Mouse (Mus musculus): ENCODE data around the gene Cdc37. TPM values are rescaled to one million over a fixed set of nuclear protein-coding genes. Genes with fewer than 3 reads are reported as not detected.

Gene Cdc37
- polyA plus RNA-seq, 1 experiment: 158 TPM

DNA sequence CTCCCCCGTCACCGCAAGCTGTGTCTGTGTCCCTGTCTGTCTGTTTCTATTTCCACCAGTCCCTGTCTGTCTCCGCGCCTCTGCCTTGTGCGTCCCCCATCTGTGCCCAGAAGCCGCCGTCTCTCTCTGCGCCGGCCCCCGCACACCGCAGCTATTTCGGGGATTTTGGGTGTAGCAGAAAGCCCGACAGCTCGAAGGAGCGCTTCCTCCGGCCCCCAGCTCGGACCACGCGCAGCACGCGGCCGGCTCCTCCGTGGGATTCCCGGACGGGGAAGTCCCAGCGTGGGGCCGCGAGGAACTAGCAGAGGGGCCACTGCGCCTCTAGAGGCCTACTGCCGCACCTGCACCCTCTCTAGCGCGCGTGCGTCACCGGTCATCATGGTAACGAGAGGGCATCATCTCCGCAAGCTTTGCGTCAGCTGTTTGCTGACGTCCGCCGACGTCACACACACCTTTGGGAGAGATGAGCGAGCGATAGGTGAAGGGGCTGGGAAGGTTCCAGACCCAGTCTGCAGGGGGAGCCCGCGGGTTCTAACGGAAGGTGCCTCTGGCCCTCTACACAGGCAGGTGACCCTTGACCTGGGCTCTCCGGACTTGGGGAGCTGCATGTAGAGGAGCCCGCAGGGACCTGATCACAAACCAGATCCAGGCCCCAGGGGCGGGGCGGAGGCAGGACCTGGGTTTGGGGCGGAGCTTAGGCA, 11.6 kb upstream of the Cdc37 start:
- peak overlapping the region; percentile 12; the same call in 1 of the 2 replicates for H3K4me3 ChIP-seq (ENCODE audit: insufficient read depth, low read length)
- TF ChIP-seq POLR2A (IDR thresholded peaks at IDR 0.05; ENCODE audit: extremely low read depth, insufficient read depth, low read length) (no peak), CTCF (IDR thresholded peaks at IDR 0.05; ENCODE audit: extremely low read depth, insufficient read depth, low read length) (peak; percentile 74)
- no peak overlapping the region for H3K27ac ChIP-seq (ENCODE audit: insufficient read depth, low read length)
- H3K4me1 ChIP-seq (ENCODE audit: control insufficient read depth, insufficient read depth, low read length): peaks cover 1% of the 10 kb centered on the region; the same call in 1 of the 2 replicates

DNA sequence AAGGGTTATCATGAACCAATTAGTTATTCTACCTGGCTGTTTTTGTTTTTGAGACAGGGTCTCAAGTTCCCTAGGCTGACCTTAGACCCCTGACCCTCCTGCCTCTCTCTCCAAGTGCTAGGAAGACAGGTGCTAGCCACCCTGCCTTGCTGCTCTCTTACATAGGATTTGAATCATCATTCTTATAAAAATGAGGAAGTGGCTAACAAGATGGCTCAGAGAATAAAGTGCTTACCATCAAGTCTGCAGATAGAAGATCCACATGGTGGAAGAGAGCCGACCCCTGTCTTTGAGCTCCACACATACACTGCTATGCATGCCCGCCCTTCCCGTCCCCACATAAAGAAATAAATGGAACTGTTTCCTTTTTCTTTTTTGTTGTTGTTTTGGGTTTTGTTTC, 5.0 kb upstream of the Cdc37 start:
- H3K4me1 ChIP-seq (ENCODE audit: control insufficient read depth, insufficient read depth, low read length): peaks cover 3% of the 10 kb centered on the region; the same call in 1 of the 2 replicates
- TF ChIP-seq CTCF (IDR thresholded peaks at IDR 0.05; ENCODE audit: extremely low read depth, insufficient read depth, low read length) (no peak), POLR2A (IDR thresholded peaks at IDR 0.05; ENCODE audit: extremely low read depth, insufficient read depth, low read length) (no peak)
- no peak overlapping the region for H3K27ac ChIP-seq (ENCODE audit: insufficient read depth, low read length)
- no peak overlapping the region for H3K4me3 ChIP-seq (ENCODE audit: insufficient read depth, low read length)

DNA sequence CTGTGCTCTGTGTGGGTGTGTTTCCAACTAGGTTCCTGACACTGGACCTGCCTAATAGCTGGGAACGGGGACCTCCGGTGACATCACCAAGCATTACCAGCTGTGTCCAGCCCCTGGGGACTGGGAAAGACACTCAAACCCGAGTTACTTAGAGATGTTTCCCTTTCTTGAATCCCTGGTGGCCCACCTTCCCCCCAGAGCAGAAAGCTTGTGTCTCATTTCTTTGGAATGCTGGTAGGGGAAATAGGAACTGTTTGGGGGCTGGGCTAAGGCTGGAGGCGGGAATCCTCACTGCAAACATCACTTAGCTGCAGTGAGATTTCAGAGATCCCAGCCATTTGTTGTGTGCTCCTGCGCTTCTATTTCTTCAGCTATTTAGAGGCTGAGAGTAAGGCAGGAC, 4.1 kb upstream of the Cdc37 start:
- Histone ChIP-seq H3K4me3 (ENCODE audit: insufficient read depth, low read length) (0 out of 2 replicates have a peak overlapping the region, but pooled peaks have one; percentile 8), H3K27ac (ENCODE audit: insufficient read depth, low read length) (no peak overlapping the region)
- TF ChIP-seq POLR2A (IDR thresholded peaks at IDR 0.05; ENCODE audit: extremely low read depth, insufficient read depth, low read length): no peak
- TF ChIP-seq CTCF (IDR thresholded peaks at IDR 0.05; ENCODE audit: extremely low read depth, insufficient read depth, low read length): no peak

DNA sequence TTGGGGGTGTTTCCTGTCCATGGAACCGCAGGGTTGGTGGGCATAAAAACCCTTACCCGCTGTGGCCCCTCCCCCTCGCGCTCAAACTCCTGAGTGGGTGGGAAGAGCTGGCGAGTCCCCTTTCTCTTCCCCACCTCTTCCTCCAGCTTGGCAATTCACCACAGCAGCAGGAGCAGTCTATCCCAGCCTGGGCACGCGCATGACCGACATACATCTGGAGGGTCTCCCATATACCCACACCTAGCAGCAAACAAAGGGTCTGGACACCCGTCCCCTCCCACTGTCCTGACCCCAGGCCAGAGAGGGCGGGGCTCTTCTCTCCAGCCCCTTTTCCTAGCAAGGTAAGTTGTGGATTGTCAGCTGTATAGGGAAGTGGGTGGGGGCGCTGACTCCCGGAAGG, 3.5 kb upstream of the Cdc37 start:
- H3K4me1 ChIP-seq (ENCODE audit: control insufficient read depth, insufficient read depth, low read length): peaks cover 8% of the 10 kb centered on the region
- TF ChIP-seq POLR2A (IDR thresholded peaks at IDR 0.05; ENCODE audit: extremely low read depth, insufficient read depth, low read length): no peak
- TF ChIP-seq CTCF (IDR thresholded peaks at IDR 0.05; ENCODE audit: extremely low read depth, insufficient read depth, low read length): no peak
- H3K4me3 ChIP-seq (ENCODE audit: insufficient read depth, low read length): 0 out of 2 replicates have a peak overlapping the region, but pooled peaks have one; percentile 8
- H3K27ac ChIP-seq (ENCODE audit: insufficient read depth, low read length): no peak overlapping the region

More for the DNA sequence above, 4.1 kb upstream of the Cdc37 start:
- H3K4me1 ChIP-seq (ENCODE audit: control insufficient read depth, insufficient read depth, low read length): peaks cover 6% of the 10 kb centered on the region

DNA sequence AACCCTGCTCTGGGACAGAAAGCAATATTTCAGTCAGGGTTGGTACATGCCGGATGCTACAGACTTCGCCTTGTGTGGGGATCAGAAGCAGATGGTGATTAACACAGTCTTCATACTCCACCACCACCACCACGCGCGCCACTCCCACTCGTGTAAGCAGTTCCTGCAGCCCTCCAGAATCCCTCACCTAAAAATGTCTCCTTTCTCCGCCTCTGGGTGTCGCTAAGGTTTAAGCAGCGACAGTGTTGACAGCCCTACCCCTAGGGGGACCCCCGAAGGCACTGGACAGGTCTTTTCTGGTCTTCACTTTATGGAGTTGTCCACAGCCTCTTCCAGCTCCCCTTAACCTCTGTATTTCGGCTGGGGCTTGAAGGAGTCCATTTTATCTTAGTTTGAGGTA, 2.9 kb upstream of the Cdc37 start:
- peaks cover 8% of the 10 kb centered on the region for H3K4me1 ChIP-seq (ENCODE audit: control insufficient read depth, insufficient read depth, low read length)
- TF ChIP-seq CTCF (IDR thresholded peaks at IDR 0.05; ENCODE audit: extremely low read depth, insufficient read depth, low read length) (peak; percentile 82), POLR2A (IDR thresholded peaks at IDR 0.05; ENCODE audit: extremely low read depth, insufficient read depth, low read length) (no peak)
- no peak overlapping the region for H3K4me3 ChIP-seq (ENCODE audit: insufficient read depth, low read length)
- H3K27ac ChIP-seq (ENCODE audit: insufficient read depth, low read length): no peak overlapping the region

DNA sequence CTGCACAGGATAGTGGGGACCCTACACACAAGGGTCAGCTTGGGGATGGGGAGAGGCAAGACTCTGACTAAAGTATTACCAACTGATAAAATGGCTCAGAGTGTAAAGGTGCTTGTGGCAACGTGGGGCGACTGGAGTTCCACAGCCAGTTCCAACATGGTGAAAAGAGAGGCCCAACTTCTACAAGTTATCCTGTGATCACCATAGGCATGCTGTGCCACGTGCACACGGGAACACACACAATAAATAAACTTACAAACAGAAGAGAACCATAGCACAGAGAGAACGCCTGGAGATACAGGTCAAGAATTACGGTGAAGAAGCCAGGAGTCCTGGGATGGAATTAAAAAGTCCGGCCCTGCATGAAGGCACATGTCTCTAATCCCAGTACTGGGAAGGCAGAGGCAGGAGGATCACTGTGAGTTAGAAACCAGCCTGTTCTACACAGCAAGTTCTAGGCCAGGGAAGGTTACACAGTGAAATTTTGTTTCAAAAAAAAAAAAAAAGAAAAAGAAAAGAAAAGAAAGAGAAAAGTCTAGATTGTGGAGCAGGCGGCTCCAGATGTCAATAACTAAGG, 617 bp downstream of the Cdc37 start:
- no peak for TF ChIP-seq POLR2A (IDR thresholded peaks at IDR 0.05; ENCODE audit: extremely low read depth, insufficient read depth, low read length)
- TF ChIP-seq CTCF (IDR thresholded peaks at IDR 0.05; ENCODE audit: extremely low read depth, insufficient read depth, low read length): no peak
- Histone ChIP-seq H3K4me1 (ENCODE audit: control insufficient read depth, insufficient read depth, low read length) (peaks cover 10% of the 10 kb centered on the region), H3K4me3 (ENCODE audit: insufficient read depth, low read length) (peak overlapping the region; percentile 82), H3K27ac (ENCODE audit: insufficient read depth, low read length) (no peak overlapping the region)

DNA sequence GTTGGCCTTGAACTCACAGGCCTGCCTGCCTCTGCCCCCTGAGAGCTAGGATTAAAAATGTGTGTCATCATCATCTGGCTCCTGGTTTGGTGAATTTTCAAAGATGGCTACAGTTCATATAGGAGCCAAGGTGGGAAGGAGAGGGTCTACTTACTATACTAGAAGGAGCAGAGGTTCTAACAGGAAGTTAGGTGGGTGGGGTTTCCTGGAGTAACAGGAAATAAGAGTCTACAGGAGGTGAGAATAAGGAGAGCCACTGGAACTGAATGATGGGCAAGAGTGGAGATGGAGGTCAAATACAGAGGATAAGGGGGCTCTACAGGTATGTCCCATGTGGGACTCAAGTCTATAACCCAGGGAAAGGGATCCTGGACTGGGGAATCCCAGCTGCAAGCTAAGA, 1.4 kb downstream of the Cdc37 start:
- TF ChIP-seq POLR2A (IDR thresholded peaks at IDR 0.05; ENCODE audit: extremely low read depth, insufficient read depth, low read length) (no peak), CTCF (IDR thresholded peaks at IDR 0.05; ENCODE audit: extremely low read depth, insufficient read depth, low read length) (no peak)
- Histone ChIP-seq H3K4me3 (ENCODE audit: insufficient read depth, low read length) (no peak overlapping the region; the same call in 1 of the 2 replicates), H3K4me1 (ENCODE audit: control insufficient read depth, insufficient read depth, low read length) (peaks cover 7% of the 10 kb centered on the region), H3K27ac (ENCODE audit: insufficient read depth, low read length) (no peak overlapping the region)

DNA sequence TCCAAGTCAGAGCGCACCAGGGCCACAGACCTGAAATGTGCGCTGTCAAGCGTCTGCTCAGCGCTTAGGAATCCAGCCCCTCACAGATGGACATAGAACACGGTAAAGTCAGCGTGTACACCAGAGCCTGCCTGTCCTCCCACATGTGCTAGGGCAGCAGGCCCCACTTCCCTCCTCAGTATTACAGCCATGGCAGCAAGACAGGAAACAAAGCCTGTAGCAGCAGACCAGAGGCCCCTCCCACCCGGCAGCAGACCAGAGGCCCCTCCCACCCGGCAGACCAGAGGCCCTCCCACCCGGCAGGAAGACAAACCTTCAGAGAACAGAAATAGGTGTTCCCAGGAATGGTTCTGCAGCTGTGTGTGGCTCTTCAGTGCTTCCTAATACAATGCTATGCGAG, 3.1 kb downstream of the Cdc37 start:
- Histone ChIP-seq H3K4me3 (ENCODE audit: insufficient read depth, low read length) (no peak overlapping the region), H3K4me1 (ENCODE audit: control insufficient read depth, insufficient read depth, low read length) (peaks cover 7% of the 10 kb centered on the region), H3K27ac (ENCODE audit: insufficient read depth, low read length) (no peak overlapping the region)
- TF ChIP-seq POLR2A (IDR thresholded peaks at IDR 0.05; ENCODE audit: extremely low read depth, insufficient read depth, low read length) (no peak), CTCF (IDR thresholded peaks at IDR 0.05; ENCODE audit: extremely low read depth, insufficient read depth, low read length) (no peak)

DNA sequence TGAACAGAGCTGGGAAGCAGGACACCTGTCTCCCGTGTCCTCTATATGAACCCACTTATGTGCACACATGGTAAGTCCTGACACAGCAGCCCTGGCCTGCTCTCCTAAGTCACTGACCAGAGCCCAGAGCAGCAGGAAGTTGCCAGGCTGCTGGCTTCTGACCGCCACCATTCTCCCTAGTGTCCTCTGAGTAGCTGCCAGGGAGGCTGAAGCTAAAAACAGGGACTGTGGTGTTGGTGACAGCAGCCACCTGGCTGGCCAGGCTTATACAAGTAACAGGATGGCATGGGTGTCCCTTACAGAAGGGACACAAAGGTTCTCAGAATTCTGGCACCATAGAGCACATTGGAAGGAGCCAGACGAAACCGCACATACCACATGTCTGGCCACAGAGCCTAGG, 4.4 kb downstream of the Cdc37 start:
- TF ChIP-seq POLR2A (IDR thresholded peaks at IDR 0.05; ENCODE audit: extremely low read depth, insufficient read depth, low read length) (no peak), CTCF (IDR thresholded peaks at IDR 0.05; ENCODE audit: extremely low read depth, insufficient read depth, low read length) (no peak)
- no peak overlapping the region for H3K27ac ChIP-seq (ENCODE audit: insufficient read depth, low read length)
- peaks cover 7% of the 10 kb centered on the region for H3K4me1 ChIP-seq (ENCODE audit: control insufficient read depth, insufficient read depth, low read length)
- H3K4me3 ChIP-seq (ENCODE audit: insufficient read depth, low read length): no peak overlapping the region

DNA sequence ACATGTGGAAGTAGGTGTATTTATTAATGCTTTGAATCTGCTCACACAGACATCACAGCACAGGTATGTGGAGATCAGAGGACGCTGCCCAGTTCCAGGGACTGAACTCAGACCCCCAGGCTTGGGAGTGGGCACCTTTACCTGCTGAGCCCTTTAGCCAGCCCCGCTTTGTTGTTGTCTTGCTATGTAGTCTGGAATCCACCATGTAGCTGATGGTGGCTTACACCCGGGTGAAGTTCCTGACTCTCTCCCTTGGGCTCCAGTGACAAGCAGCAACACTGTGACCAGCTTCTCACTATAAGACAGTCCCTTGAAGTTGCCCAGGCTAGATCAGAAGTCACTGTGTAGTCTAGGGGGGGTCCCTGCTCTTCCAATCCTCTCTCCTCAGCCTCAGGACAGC, 5.4 kb downstream of the Cdc37 start:
- no peak for TF ChIP-seq CTCF (IDR thresholded peaks at IDR 0.05; ENCODE audit: extremely low read depth, insufficient read depth, low read length)
- no peak for TF ChIP-seq POLR2A (IDR thresholded peaks at IDR 0.05; ENCODE audit: extremely low read depth, insufficient read depth, low read length)

More for the DNA sequence above, 5.4 kb downstream of the Cdc37 start:
- Histone ChIP-seq H3K4me1 (ENCODE audit: control insufficient read depth, insufficient read depth, low read length) (peaks cover 7% of the 10 kb centered on the region), H3K4me3 (ENCODE audit: insufficient read depth, low read length) (no peak overlapping the region), H3K27ac (ENCODE audit: insufficient read depth, low read length) (no peak overlapping the region)
